Mouse (Mus musculus): ENCODE data around the gene Fgf15. TPM values are rescaled to one million over a fixed set of nuclear protein-coding genes. Genes with fewer than 3 reads are reported as not detected.

The Fgf15 gene
- total RNA-seq (2014; fragmentation: Nextera tagmentation) = 121 and 129 TPM in 2 replicates
- 34.6 and 38.9 TPM in 2 replicates for total RNA-seq (2017)
- polyA plus RNA-seq (2012) = 39.2 and 48.5 TPM in 2 replicates

DNA sequence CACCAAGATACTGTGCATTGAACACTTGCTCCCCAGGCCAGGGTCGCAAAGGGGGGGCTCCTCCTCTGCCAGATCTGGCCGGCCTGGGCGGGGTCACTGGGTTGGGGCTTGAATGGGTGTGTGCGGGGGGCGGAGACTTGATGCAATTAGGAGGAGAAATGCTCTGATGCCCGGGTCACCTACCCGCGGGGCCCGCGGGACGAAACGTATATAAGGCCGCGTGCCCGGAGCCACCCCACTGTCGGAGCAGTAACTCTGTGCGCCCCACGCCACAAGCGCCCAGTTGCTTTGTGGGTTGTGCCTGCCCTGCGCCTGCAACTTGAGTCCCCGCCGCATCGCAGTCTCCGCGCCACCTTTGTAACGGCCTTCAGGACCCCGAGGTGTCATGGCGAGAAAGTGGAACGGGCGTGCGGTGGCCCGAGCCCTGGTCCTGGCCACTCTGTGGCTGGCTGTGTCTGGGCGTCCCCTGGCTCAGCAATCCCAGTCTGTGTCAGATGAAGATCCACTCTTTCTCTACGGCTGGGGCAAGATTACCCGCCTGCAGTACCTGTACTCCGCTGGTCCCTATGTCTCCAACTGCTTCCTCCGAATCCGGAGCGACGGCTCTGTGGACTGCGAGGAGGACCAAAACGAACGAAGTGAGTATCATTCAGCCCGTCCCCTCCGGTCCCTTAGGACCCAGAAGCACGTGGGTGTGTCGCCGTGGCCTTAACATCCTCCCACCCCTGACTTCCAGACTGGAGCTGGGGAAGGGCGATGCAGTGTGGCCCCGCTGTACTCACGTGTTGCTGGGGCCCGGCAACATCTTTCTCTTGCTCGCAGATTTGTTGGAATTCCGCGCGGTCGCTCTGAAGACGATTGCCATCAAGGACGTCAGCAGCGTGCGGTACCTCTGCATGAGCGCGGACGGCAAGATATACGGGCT is at the start of gene Fgf15:
Fgf15 (plus strand) TSS at position 238 of the 925 bp plus-strand sequence.
- H3K4me3 ChIP-seq (ENCODE audit: low read depth, low read length) = peak within 1 kb of the TSS; percentile 72
- ATAC-seq (ENCODE audit: extremely low read depth, insufficient number of reproducible peaks, low FRiP score, poor library complexity, severe bottlenecking) = peak; percentile 25; the same call in 1 of the 2 replicates
- no peak for TF ChIP-seq POLR2AphosphoS5 (IDR thresholded peaks at IDR 0.05; ENCODE audit: insufficient replicate concordance, low read depth, low read length)
- no peak for TF ChIP-seq CTCF (IDR thresholded peaks at IDR 0.05; ENCODE audit: low read depth, low read length)
- TF ChIP-seq GATA2 (IDR thresholded peaks at IDR 0.05; ENCODE audit: borderline replicate concordance, low read depth, low read length) = no peak
- no peak for TF ChIP-seq GATA1 (IDR thresholded peaks at IDR 0.05; ENCODE audit: borderline replicate concordance, low read length)
- peaks cover 69% of the 10 kb centered on the region for H3K4me1 ChIP-seq (ENCODE audit: insufficient read depth, low read depth, low read length)
- no peaks in the 10 kb centered on the region for H3K9me3 ChIP-seq (replicated peaks)
- peaks cover 55% of the 10 kb centered on the region for H3K36me3 ChIP-seq (replicated peaks)
- DNase-seq (ENCODE audit: low spot score) = peak; percentile 83
- H3K27me3 ChIP-seq (ENCODE audit: insufficient read depth, low read length) = no peaks in the 10 kb centered on the region

DNA sequence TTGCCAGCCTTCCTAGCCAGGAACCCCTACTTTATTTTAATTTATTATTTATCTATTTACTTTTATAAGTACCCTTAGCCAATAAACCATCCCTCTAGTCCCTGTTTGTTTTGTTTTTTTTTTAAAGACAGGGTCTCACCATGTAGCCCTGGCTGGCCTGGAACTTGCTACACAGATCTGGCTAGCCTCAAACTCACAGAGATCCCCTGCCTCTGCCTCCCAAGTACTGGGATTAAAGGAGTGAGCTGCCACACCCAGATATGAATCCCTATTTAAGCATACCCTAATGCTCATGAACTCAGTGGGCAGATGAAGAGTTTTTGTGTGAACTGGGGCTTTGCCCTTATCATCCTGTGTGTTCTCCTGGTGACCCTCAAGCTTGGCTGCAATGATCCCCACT is 49.3 kb upstream of the Fgf15 start, which contains the start of gene Fgf4:
Fgf4 (plus strand) TSS at position 301 of the 400 bp plus-strand sequence.
- TF ChIP-seq GATA1 (IDR thresholded peaks at IDR 0.05; ENCODE audit: borderline replicate concordance, low read length) (no peak), TAL1 (conservative IDR thresholded peaks at IDR 0.05; ENCODE audit: low read depth, low read length) (no peak), CTCF (IDR thresholded peaks at IDR 0.05; ENCODE audit: low read depth, low read length) (no peak), POLR2AphosphoS5 (IDR thresholded peaks at IDR 0.05; ENCODE audit: insufficient replicate concordance, low read depth, low read length) (no peak), GATA2 (IDR thresholded peaks at IDR 0.05; ENCODE audit: borderline replicate concordance, low read depth, low read length) (no peak)
- no peaks in the 10 kb centered on the region for H3K9me3 ChIP-seq (replicated peaks)
- peaks cover 13% of the 10 kb centered on the region for H3K36me3 ChIP-seq (replicated peaks)
- ATAC-seq (ENCODE audit: extremely low read depth, insufficient number of reproducible peaks, low FRiP score, poor library complexity, severe bottlenecking) (no peak), DNase-seq (ENCODE audit: low spot score) (no peak)
- H3K4me3 ChIP-seq (ENCODE audit: low read depth, low read length) = no peak within 1 kb of the TSS
- peaks cover 43% of the 10 kb centered on the region for H3K4me1 ChIP-seq (ENCODE audit: insufficient read depth, low read depth, low read length)
- peaks cover 39% of the 10 kb centered on the region for H3K27me3 ChIP-seq (ENCODE audit: insufficient read depth, low read length)

DNA sequence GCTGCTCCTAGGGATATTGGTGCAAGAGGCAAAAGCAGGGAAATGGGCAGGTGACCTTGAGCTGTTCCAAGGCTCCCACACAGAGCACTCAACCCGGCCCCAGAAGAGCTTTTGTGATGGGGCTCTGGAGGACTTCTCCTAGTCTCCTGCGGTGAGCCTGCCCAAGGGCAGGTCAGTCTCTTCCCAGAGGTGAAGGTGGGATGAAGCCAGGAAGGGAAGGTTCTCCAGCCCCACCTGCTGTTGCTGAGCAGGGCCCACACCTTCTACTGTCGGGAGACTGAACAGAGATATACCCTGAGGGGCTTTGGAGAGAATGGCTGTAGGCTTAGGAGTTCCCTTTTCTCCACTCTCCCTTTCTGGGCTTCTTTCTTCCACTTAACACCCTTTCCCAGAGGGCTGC is 45.0 kb upstream of the Fgf15 start:
- TF ChIP-seq TAL1 (conservative IDR thresholded peaks at IDR 0.05; ENCODE audit: low read depth, low read length) (no peak), GATA1 (IDR thresholded peaks at IDR 0.05; ENCODE audit: borderline replicate concordance, low read length) (no peak), POLR2AphosphoS5 (IDR thresholded peaks at IDR 0.05; ENCODE audit: insufficient replicate concordance, low read depth, low read length) (no peak), CTCF (IDR thresholded peaks at IDR 0.05; ENCODE audit: low read depth, low read length) (no peak), GATA2 (IDR thresholded peaks at IDR 0.05; ENCODE audit: borderline replicate concordance, low read depth, low read length) (no peak)
- Histone ChIP-seq H3K36me3 (replicated peaks) (no peaks in the 10 kb centered on the region), H3K9me3 (replicated peaks) (no peaks in the 10 kb centered on the region), H3K4me1 (ENCODE audit: insufficient read depth, low read depth, low read length) (peaks cover 27% of the 10 kb centered on the region), H3K27me3 (ENCODE audit: insufficient read depth, low read length) (peaks cover 34% of the 10 kb centered on the region), H3K4me3 (ENCODE audit: low read depth, low read length) (no peak overlapping the region)
- DNase-seq (ENCODE audit: low spot score) (no peak), ATAC-seq (ENCODE audit: extremely low read depth, insufficient number of reproducible peaks, low FRiP score, poor library complexity, severe bottlenecking) (no peak)

DNA sequence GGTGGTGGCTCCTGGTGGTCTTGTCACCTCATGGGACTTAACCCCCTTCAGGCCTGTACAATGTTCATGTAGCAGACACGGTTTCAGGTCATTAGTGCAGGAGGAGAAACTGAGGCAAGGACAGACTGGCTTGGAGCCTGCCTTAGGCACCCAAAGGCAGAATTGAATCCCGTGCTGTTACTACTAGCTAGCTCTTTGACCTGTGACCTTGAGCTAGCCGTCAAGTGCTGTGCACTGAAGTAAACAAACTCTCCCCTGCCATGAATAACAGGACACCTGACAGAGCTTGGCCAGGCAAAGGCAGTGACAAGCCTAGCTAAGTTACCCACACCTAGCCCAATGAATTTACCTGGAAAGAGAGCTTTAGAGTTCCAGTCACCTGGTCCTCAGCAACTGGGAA is 41.4 kb upstream of the Fgf15 start:
- H3K27me3 ChIP-seq (ENCODE audit: insufficient read depth, low read length) = peaks cover 29% of the 10 kb centered on the region
- TF ChIP-seq TAL1 (conservative IDR thresholded peaks at IDR 0.05; ENCODE audit: low read depth, low read length) (no peak), GATA2 (IDR thresholded peaks at IDR 0.05; ENCODE audit: borderline replicate concordance, low read depth, low read length) (no peak), CTCF (IDR thresholded peaks at IDR 0.05; ENCODE audit: low read depth, low read length) (no peak), POLR2AphosphoS5 (IDR thresholded peaks at IDR 0.05; ENCODE audit: insufficient replicate concordance, low read depth, low read length) (no peak), GATA1 (IDR thresholded peaks at IDR 0.05; ENCODE audit: borderline replicate concordance, low read length) (no peak)
- DNase-seq (ENCODE audit: low spot score) = no peak
- H3K4me3 ChIP-seq (ENCODE audit: low read depth, low read length) = no peak overlapping the region
- ATAC-seq (ENCODE audit: extremely low read depth, insufficient number of reproducible peaks, low FRiP score, poor library complexity, severe bottlenecking) = no peak
- no peaks in the 10 kb centered on the region for H3K9me3 ChIP-seq (replicated peaks)
- no peaks in the 10 kb centered on the region for H3K36me3 ChIP-seq (replicated peaks)
- peaks cover 44% of the 10 kb centered on the region for H3K4me1 ChIP-seq (ENCODE audit: insufficient read depth, low read depth, low read length)

- no peaks in the 10 kb centered on the region for H3K36me3 ChIP-seq (replicated peaks)
- H3K4me1 ChIP-seq (ENCODE audit: insufficient read depth, low read depth, low read length) = peaks cover 56% of the 10 kb centered on the region
- peak overlapping the region; percentile 16; the same call in 1 of the 2 replicates for H3K4me3 ChIP-seq (ENCODE audit: low read depth, low read length)
- peaks cover 12% of the 10 kb centered on the region for H3K9me3 ChIP-seq (replicated peaks)
- peaks cover 40% of the 10 kb centered on the region for H3K27me3 ChIP-seq (ENCODE audit: insufficient read depth, low read length)
- TF ChIP-seq POLR2AphosphoS5 (IDR thresholded peaks at IDR 0.05; ENCODE audit: insufficient replicate concordance, low read depth, low read length) = no peak
- no peak for TF ChIP-seq CTCF (IDR thresholded peaks at IDR 0.05; ENCODE audit: low read depth, low read length)
- TF ChIP-seq GATA1 (IDR thresholded peaks at IDR 0.05; ENCODE audit: borderline replicate concordance, low read length) = no peak
- no peak for TF ChIP-seq TAL1 (conservative IDR thresholded peaks at IDR 0.05; ENCODE audit: low read depth, low read length)
- peak; percentile 85 for ATAC-seq (ENCODE audit: extremely low read depth, insufficient number of reproducible peaks, low FRiP score, poor library complexity, severe bottlenecking)
- peak; percentile 71 for DNase-seq (ENCODE audit: low spot score)
Observed at GRCm38 (mm10) chr7:144857158-144857557, 39.2 kb upstream of the Fgf15 start.

GRCm38 (mm10) chr7:144857826-144858342 is 38.4 kb upstream of the Fgf15 start:
- Histone ChIP-seq H3K4me1 (ENCODE audit: insufficient read depth, low read depth, low read length) (peaks cover 56% of the 10 kb centered on the region), H3K36me3 (replicated peaks) (no peaks in the 10 kb centered on the region), H3K4me3 (ENCODE audit: low read depth, low read length) (no peak overlapping the region), H3K9me3 (replicated peaks) (peaks cover 13% of the 10 kb centered on the region), H3K27me3 (ENCODE audit: insufficient read depth, low read length) (peaks cover 47% of the 10 kb centered on the region)
- DNase-seq (ENCODE audit: low spot score) = no peak
- ATAC-seq (ENCODE audit: extremely low read depth, insufficient number of reproducible peaks, low FRiP score, poor library complexity, severe bottlenecking) = no peak
- TF ChIP-seq GATA2 (IDR thresholded peaks at IDR 0.05; ENCODE audit: borderline replicate concordance, low read depth, low read length) (no peak), POLR2AphosphoS5 (IDR thresholded peaks at IDR 0.05; ENCODE audit: insufficient replicate concordance, low read depth, low read length) (no peak), TAL1 (conservative IDR thresholded peaks at IDR 0.05; ENCODE audit: low read depth, low read length) (no peak), CTCF (IDR thresholded peaks at IDR 0.05; ENCODE audit: low read depth, low read length) (no peak), GATA1 (IDR thresholded peaks at IDR 0.05; ENCODE audit: borderline replicate concordance, low read length) (no peak)
